Mouse (Mus musculus): Measurements from ENCODE around the gene Ralbp1. TPM values are rescaled to one million over a fixed set of nuclear protein-coding genes. Genes with fewer than 3 reads are reported as not detected.

Gene Ralbp1
- total RNA-seq, 2 experiments from 2014 or later: 39.4 to 41.1 TPM

- no peak for DNase-seq
- intact Hi-C loops (cut with DNase I): no loop called here
These were observed 28.0 kb downstream of the Ralbp1 start for GRCm38 (mm10) chr17:65857617-65858016.

- no peak for DNase-seq
- intact Hi-C loops (cut with DNase I): no loop called here
These were observed 31.6 kb downstream of the Ralbp1 start for GRCm38 (mm10) chr17:65854006-65854405.

GRCm38 (mm10) chr17:65853326-65853725 is 32.3 kb downstream of the Ralbp1 start:
- intact Hi-C loops (cut with DNase I): no loop called here
- DNase-seq: no peak

GRCm38 (mm10) chr17:65851749-65852148 is 33.8 kb downstream of the Ralbp1 start:
- no peak for DNase-seq

GRCm38 (mm10) chr17:65850487-65850886 is 35.1 kb downstream of the Ralbp1 start:
- intact Hi-C loops (cut with DNase I): no loop called here
- no peak for DNase-seq

More at GRCm38 (mm10) chr17:65851749-65852148, 33.8 kb downstream of the Ralbp1 start:
- intact Hi-C loops (cut with DNase I): no loop called here

- intact Hi-C loops (cut with DNase I): no loop called here
These were observed 37.7 kb downstream of the Ralbp1 start for GRCm38 (mm10) chr17:65847694-65848449.

GRCm38 (mm10) chr17:65845423-65845822 is 40.2 kb downstream of the Ralbp1 start:
- intact Hi-C loops (cut with DNase I): no loop called here
- DNase-seq: no peak

More at GRCm38 (mm10) chr17:65847694-65848449, 37.7 kb downstream of the Ralbp1 start:
- DNase-seq: no peak

- no peak for DNase-seq
- intact Hi-C loops (cut with DNase I): loop anchor here (5.0 kb wide), 1 partner anchor 136 kb away; no protein-coding TSS in a partner anchor
These were observed 42.8 kb downstream of the Ralbp1 start for GRCm38 (mm10) chr17:65842669-65843381.

- intact Hi-C loops (cut with DNase I): loop anchor here (5.0 kb wide), 1 partner anchor 132 kb away; no protein-coding TSS in a partner anchor
- no peak for DNase-seq
These were observed 45.9 kb downstream of the Ralbp1 start for GRCm38 (mm10) chr17:65839541-65840256.

GRCm38 (mm10) chr17:65836746-65837145 is 48.9 kb downstream of the Ralbp1 start:
- DNase-seq: no peak
- intact Hi-C loops (cut with DNase I): no loop called here

GRCm38 (mm10) chr17:65833891-65834290 is 51.7 kb downstream of the Ralbp1 start:
- DNase-seq: no peak
- intact Hi-C loops (cut with DNase I): no loop called here

- intact Hi-C loops (cut with DNase I): no loop called here
- DNase-seq: no peak
These were observed 55.3 kb downstream of the Ralbp1 start for GRCm38 (mm10) chr17:65830216-65830863.

GRCm38 (mm10) chr17:65828951-65829350 is 56.6 kb downstream of the Ralbp1 start:
- DNase-seq: no peak
- intact Hi-C loops (cut with DNase I): no loop called here

GRCm38 (mm10) chr17:65827904-65828303 is 57.7 kb downstream of the Ralbp1 start:
- no peak for DNase-seq
- intact Hi-C loops (cut with DNase I): no loop called here

GRCm38 (mm10) chr17:65827119-65827840 is 58.3 kb downstream of the Ralbp1 start:
- intact Hi-C loops (cut with DNase I): no loop called here
- no peak for DNase-seq

- DNase-seq: no peak
- intact Hi-C loops (cut with DNase I): no loop called here
These were observed 59.3 kb downstream of the Ralbp1 start for GRCm38 (mm10) chr17:65826257-65826656.

- no peak for DNase-seq
- intact Hi-C loops (cut with DNase I): no loop called here
These were observed 61.4 kb downstream of the Ralbp1 start for GRCm38 (mm10) chr17:65824246-65824645.

- no peak for DNase-seq
- intact Hi-C loops (cut with DNase I): no loop called here
These were observed 63.2 kb downstream of the Ralbp1 start for GRCm38 (mm10) chr17:65822423-65822822.

- intact Hi-C loops (cut with DNase I): no loop called here
- no peak for DNase-seq
These were observed 65.4 kb downstream of the Ralbp1 start for GRCm38 (mm10) chr17:65820197-65820596.

GRCm38 (mm10) chr17:65813763-65814162 is 71.8 kb downstream of the Ralbp1 start:
- intact Hi-C loops (cut with DNase I): no loop called here
- DNase-seq: no peak
